In genomic region chr14:97588182-97588581, GRCm38 (mm10) we compare ENCODE assay signal across 8 mouse cellular contexts.
A peak's percentile ranks its signal among the peaks of the same experiment; 100 is the strongest.
DNase-seq lines count a peak whose midpoint lies in the region; ATAC-seq and TF ChIP-seq lines count a peak whose summit lies in the region.

No protein-coding gene starts in this region.

- DNase-seq in heart, adult 18-20 months, result peak; percentile 27 to 65
- no peak for DNase-seq in heart, embryonic 10.5 days (ENCODE audit: low spot score)
- peak; percentile 73 for DNase-seq in forebrain, embryonic 11.5 days (ENCODE audit: low spot score)
- DNase-seq in hindbrain, embryonic 11.5 days (ENCODE audit: low spot score), result peak; percentile 31
- peak; percentile 65 for DNase-seq in left cerebral cortex, postnatal 4 days
- peak; percentile 77 for DNase-seq in midbrain, postnatal 0 days (ENCODE audit: low spot score)
- DNase-seq in B cell, adult 2 months, result no peak
- DNase-seq in urinary bladder, adult 2 months (ENCODE audit: low spot score), result no peak

- no peaks in the 10 kb centered on the region for H3K36me3 ChIP-seq in heart, embryonic 10.5 days
- no peaks in the 10 kb centered on the region for H3K36me3 ChIP-seq in forebrain, embryonic 11.5 days (ENCODE audit: control insufficient read depth, insufficient read depth, low read length)
- H3K36me3 ChIP-seq in hindbrain, embryonic 11.5 days (ENCODE audit: control insufficient read depth, insufficient read depth, low read length), result no peaks in the 10 kb centered on the region
- no peaks in the 10 kb centered on the region for H3K36me3 ChIP-seq in midbrain, postnatal 0 days (ENCODE audit: insufficient read depth, low read length)

- no peaks in the 10 kb centered on the region for H3K4me1 ChIP-seq in heart, embryonic 10.5 days
- H3K4me1 ChIP-seq in forebrain, embryonic 11.5 days (replicated peaks; ENCODE audit: control insufficient read depth, insufficient read depth, low read length), result peaks cover 2% of the 10 kb centered on the region; the same call in 1 of the 2 replicates
- H3K4me1 ChIP-seq in hindbrain, embryonic 11.5 days (replicated peaks; ENCODE audit: control insufficient read depth, insufficient read depth, low read length), result peaks cover 3% of the 10 kb centered on the region; the same call in 1 of the 2 replicates
- no peaks in the 10 kb centered on the region for H3K4me1 ChIP-seq in midbrain, postnatal 0 days (ENCODE audit: insufficient read depth, low read length)

- peak; percentile 93 for ATAC-seq in forebrain, embryonic 11.5 days (replicated peaks; ENCODE audit: low FRiP score)
- ATAC-seq in hindbrain, embryonic 11.5 days (ENCODE audit: low FRiP score), result peak; percentile 79
- ATAC-seq in midbrain, postnatal 0 days (ENCODE audit: low FRiP score), result peak; percentile 41; the same call in 1 of the 2 replicates

- H3K4me2 ChIP-seq in forebrain, embryonic 11.5 days (ENCODE audit: low read depth, low read length, severe bottlenecking), result peak overlapping the region; percentile 32; the same call in 1 of the 2 replicates
- no peak overlapping the region for H3K4me2 ChIP-seq in hindbrain, embryonic 11.5 days (replicated peaks; ENCODE audit: low read depth, low read length)
- no peak overlapping the region for H3K4me2 ChIP-seq in midbrain, postnatal 0 days (ENCODE audit: low read depth, low read length, poor library complexity, severe bottlenecking)

- no peaks in the 10 kb centered on the region for H3K9me3 ChIP-seq in heart, embryonic 10.5 days
- H3K9me3 ChIP-seq in forebrain, embryonic 11.5 days (ENCODE audit: control insufficient read depth, low read length), result no peaks in the 10 kb centered on the region; the same call in 1 of the 2 replicates
- H3K9me3 ChIP-seq in hindbrain, embryonic 11.5 days (ENCODE audit: control insufficient read depth, low read length), result no peaks in the 10 kb centered on the region
- no peaks in the 10 kb centered on the region for H3K9me3 ChIP-seq in midbrain, postnatal 0 days (ENCODE audit: low read length)

- no peaks in the 10 kb centered on the region for H3K27me3 ChIP-seq in heart, embryonic 10.5 days (ENCODE audit: insufficient read depth, poor library complexity, severe bottlenecking)
- no peaks in the 10 kb centered on the region for H3K27me3 ChIP-seq in forebrain, embryonic 11.5 days (ENCODE audit: control insufficient read depth, insufficient read depth, low read length)
- H3K27me3 ChIP-seq in hindbrain, embryonic 11.5 days (ENCODE audit: control insufficient read depth, insufficient read depth, low read length), result no peaks in the 10 kb centered on the region
- no peaks in the 10 kb centered on the region for H3K27me3 ChIP-seq in midbrain, postnatal 0 days (ENCODE audit: insufficient read depth, low read length)

- TF ChIP-seq CTCF in midbrain, postnatal 0 days (IDR thresholded peaks at IDR 0.05), result no peak

- intact Hi-C loops in left cerebral cortex, postnatal 4 days (cut with DNase I), result no loop called here

- H3K9ac ChIP-seq in forebrain, embryonic 11.5 days (ENCODE audit: low read length), result no peak overlapping the region; the same call in 1 of the 2 replicates
- no peak overlapping the region for H3K9ac ChIP-seq in hindbrain, embryonic 11.5 days (ENCODE audit: low read depth, low read length)
- H3K9ac ChIP-seq in midbrain, postnatal 0 days (replicated peaks; ENCODE audit: low read length, poor library complexity, severe bottlenecking), result no peak overlapping the region

- H3K4me3 ChIP-seq in heart, embryonic 10.5 days, result no peak overlapping the region
- H3K4me3 ChIP-seq in forebrain, embryonic 11.5 days (ENCODE audit: low read depth, low read length), result no peak overlapping the region
- no peak overlapping the region for H3K4me3 ChIP-seq in hindbrain, embryonic 11.5 days (ENCODE audit: low read depth, low read length)
- no peak overlapping the region for H3K4me3 ChIP-seq in midbrain, postnatal 0 days (ENCODE audit: low read depth, low read length)

- no peak overlapping the region for H3K27ac ChIP-seq in heart, embryonic 10.5 days
- H3K27ac ChIP-seq in forebrain, embryonic 11.5 days (ENCODE audit: low read depth, low read length), result no peak overlapping the region
- H3K27ac ChIP-seq in hindbrain, embryonic 11.5 days (ENCODE audit: low read depth, low read length), result no peak overlapping the region
- no peak overlapping the region for H3K27ac ChIP-seq in midbrain, postnatal 0 days (ENCODE audit: low read depth, low read length)

- WGBS in heart, embryonic 10.5 days, result 66% methylated on average over 7 of the region's 7 CpGs
- 5% methylated on average over 7 of the region's 7 CpGs for WGBS in forebrain, embryonic 11.5 days
- 24% methylated on average over 7 of the region's 7 CpGs for WGBS in hindbrain, embryonic 11.5 days
- 10% methylated on average over 7 of the region's 7 CpGs for WGBS in midbrain, postnatal 0 days

Comparison
In these comparisons a context has a peak if more than half of its experiments do, and no peak if none do; other contexts are left out.
1. DNase-seq: peak in heart, adult 18-20 months (2 of 2), forebrain, embryonic 11.5 days (single experiment), hindbrain, embryonic 11.5 days (single experiment), left cerebral cortex, postnatal 4 days (single experiment) and midbrain, postnatal 0 days (single experiment); none in heart, embryonic 10.5 days (single experiment), B cell, adult 2 months (0 of 2) and urinary bladder, adult 2 months (single experiment).
2. ATAC-seq: peak in every context shown above with its lines; median percentile 93 in forebrain, embryonic 11.5 days; 79 in hindbrain, embryonic 11.5 days; 41 in midbrain, postnatal 0 days.